Mouse (Mus musculus) lung, embryonic 14.5 days (tissue): ENCODE results near the gene Utp6. TPM values are rescaled to one million over a fixed set of nuclear protein-coding genes. Genes with fewer than 3 reads are reported as not detected.

ENCODE experiments used
- ATAC-seq: fragments of 200-750 bp; cut with Nextera tagmentation; 2 replicates; pipeline ENCODE4 v1.8.0; 2017; ENCODE audit warnings: mild to moderate bottlenecking, moderate TSS enrichment, moderate library complexity; ENCODE audit not compliant: insufficient read depth
- DNase-seq: peaks from one replicate; pipeline ENCODE4 v3.0.0-alpha.2; 2015
- H3K27ac ChIP-seq: fragments of 300-500 bp; sonication (generic); 2 replicates; pipeline ENCODE4 v1.5.1; 2014; ENCODE audit warnings: low read depth, mild to moderate bottlenecking, moderate library complexity
- H3K27me3 ChIP-seq: fragments of 300-500 bp; sonication (generic); 2 replicates; pipeline ENCODE4 v1.6.1; 2014; ENCODE audit warnings: low read length, control low read depth; ENCODE audit not compliant: insufficient read depth
- H3K36me3 ChIP-seq: fragments of 300-500 bp; sonication (generic); 2 replicates; pipeline ENCODE4 v1.6.1; 2014; ENCODE audit warnings: control low read depth; ENCODE audit not compliant: insufficient read depth
- H3K4me1 ChIP-seq: fragments of 300-500 bp; sonication (generic); 2 replicates; pipeline ENCODE4 v1.6.1; 2014; ENCODE audit warnings: antibody characterized with exemption, control low read depth; ENCODE audit not compliant: insufficient read depth
- H3K4me2 ChIP-seq: fragments of 300-500 bp; sonication (generic); 2 replicates; pipeline ENCODE4 v1.6.1; 2014; ENCODE audit warnings: mild to moderate bottlenecking
- H3K4me3 ChIP-seq: fragments of 300-500 bp; sonication (generic); 2 replicates; pipeline ENCODE4 v1.5.1; 2014; ENCODE audit warnings: low read depth, low read length
- H3K9ac ChIP-seq: fragments of 300-500 bp; sonication (generic); 2 replicates; pipeline ENCODE4 v1.6.1; 2014
- H3K9me3 ChIP-seq: fragments of 300-500 bp; sonication (generic); 2 replicates; pipeline ENCODE4 v1.6.1; 2016; ENCODE audit warnings: low read depth, low read length, control low read depth
- CTCF ChIP-seq: IDR thresholded peaks from 2 replicates; pipeline ENCODE4 v1.5.1; 2016; ENCODE audit warnings: antibody characterized with exemption, low read depth
- WGBS: fragments of 180-500 bp; shearing (Covaris S2); extraction: QIAGEN DNeasy Blood & Tissue Kit; methylation state at CpG from one replicate; pipeline ENCODE4 v1.1.7; 2014; 5-methylcytosine and 5-hydroxymethylcytosine counted together
- polyA plus RNA-seq: library from polyadenylated mRNA; unstranded; fragments of >200 nt; fragmentation: Nextera tagmentation; extraction: Ambion mirVana; gene quantifications from 2 replicates; pipeline ENCODE4 v1.2.1, GENCODE M21; 2014

Gene Utp6
- polyA plus RNA-seq, 1 experiment from 2014 or later = 62.4 TPM

DNA sequence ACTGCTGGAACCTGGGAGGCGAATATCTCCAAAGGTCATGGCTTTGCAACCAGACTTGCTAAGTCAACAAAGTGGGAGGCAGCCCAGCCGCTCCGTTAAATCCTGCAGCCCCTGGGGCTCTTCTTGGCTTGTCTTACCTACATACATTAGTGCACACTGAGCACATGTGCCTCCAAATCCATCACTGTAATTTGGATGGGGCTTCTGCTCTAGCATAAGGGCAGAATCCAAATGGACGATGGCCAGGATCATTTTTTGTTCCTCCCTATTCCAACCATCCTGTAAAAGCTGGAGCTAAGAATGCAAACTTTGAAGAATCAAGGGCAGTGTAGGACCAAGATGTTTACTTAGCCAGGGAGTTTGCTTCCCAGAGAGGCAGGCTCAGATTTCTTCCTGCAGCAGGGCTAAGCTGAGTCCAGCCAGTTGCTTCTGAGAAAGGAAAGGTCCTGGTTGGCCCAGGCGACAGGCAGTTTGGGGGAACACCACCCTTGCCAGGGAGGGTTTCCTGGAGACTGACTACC, 41.6 kb downstream of the Utp6 start:
- no peak for TF ChIP-seq CTCF
- Histone ChIP-seq H3K27ac (no peak overlapping the region), H3K4me3 (no peak overlapping the region)

GRCm38 (mm10) chr11:79919685-79920504, 42.3 kb downstream of the Utp6 start:
- Histone ChIP-seq H3K4me2 (peak overlapping the region; percentile 39), H3K27ac (no peak overlapping the region), H3K9ac (no peak overlapping the region), H3K36me3 (no peaks in the 10 kb centered on the region), H3K9me3 (no peaks in the 10 kb centered on the region), H3K27me3 (no peaks in the 10 kb centered on the region), H3K4me1 (no peaks in the 10 kb centered on the region), H3K4me3 (no peak overlapping the region)
- DNase-seq (peak; percentile 95), ATAC-seq (peak; percentile 64)
- 12% methylated on average over 13 of the region's 13 CpGs for WGBS
- TF ChIP-seq CTCF = peak; percentile 97

More for the DNA sequence above, 41.6 kb downstream of the Utp6 start:
- H3K36me3 ChIP-seq = no peaks in the 10 kb centered on the region
- ATAC-seq = peak; percentile 48; the same call in 1 of the 2 replicates
- WGBS = 28% methylated on average over 5 of the region's 5 CpGs
- no peaks in the 10 kb centered on the region for H3K4me1 ChIP-seq
- no peaks in the 10 kb centered on the region for H3K27me3 ChIP-seq
- H3K9me3 ChIP-seq = no peaks in the 10 kb centered on the region
- H3K4me2 ChIP-seq = peak overlapping the region; percentile 39
- DNase-seq = peak; percentile 31
- H3K9ac ChIP-seq = no peak overlapping the region

GRCm38 (mm10) chr11:79915696-79916349, 46.4 kb downstream of the Utp6 start:
- Histone ChIP-seq H3K4me3 (no peak overlapping the region), H3K27ac (no peak overlapping the region), H3K36me3 (no peaks in the 10 kb centered on the region), H3K9me3 (no peaks in the 10 kb centered on the region), H3K27me3 (no peaks in the 10 kb centered on the region), H3K9ac (no peak overlapping the region), H3K4me2 (no peak overlapping the region), H3K4me1 (no peaks in the 10 kb centered on the region)
- 50% methylated on average over 9 of the region's 9 CpGs for WGBS
- ATAC-seq = no peak
- no peak for TF ChIP-seq CTCF
- DNase-seq = peak; percentile 29

GRCm38 (mm10) chr11:79908600-79909483, 53.3 kb downstream of the Utp6 start:
- peak; percentile 56 for ATAC-seq
- no peak overlapping the region for H3K27ac ChIP-seq
- DNase-seq = peak; percentile 71

DNA sequence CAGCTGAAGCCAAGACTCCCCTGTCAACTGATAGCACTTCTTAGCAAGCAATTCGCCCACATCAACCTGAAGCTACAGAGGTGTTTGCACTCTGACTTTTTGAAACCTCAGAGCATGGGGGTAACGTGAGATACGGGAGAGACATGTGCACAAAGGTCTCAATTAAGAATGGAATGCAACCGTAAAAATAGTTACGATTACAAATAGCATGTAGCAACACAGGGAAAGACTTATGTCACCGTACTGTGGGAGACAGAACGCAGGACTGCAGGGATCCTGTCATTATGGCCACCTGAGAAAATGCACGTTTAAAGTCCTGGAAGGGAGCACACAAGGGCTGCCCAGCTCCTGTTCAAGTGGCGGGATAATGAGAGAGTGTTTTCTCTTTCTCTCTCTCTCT, 55.3 kb downstream of the Utp6 start:
- Histone ChIP-seq H3K4me3 (no peak overlapping the region), H3K4me2 (no peak overlapping the region), H3K27ac (no peak overlapping the region), H3K4me1 (0 out of 2 replicates have a peak, but pooled peaks cover 3% of the 10 kb centered on the region), H3K36me3 (no peaks in the 10 kb centered on the region), H3K9me3 (no peaks in the 10 kb centered on the region), H3K9ac (no peak overlapping the region), H3K27me3 (no peaks in the 10 kb centered on the region)
- WGBS = 61% methylated on average over 9 of the region's 9 CpGs
- no peak for TF ChIP-seq CTCF
- ATAC-seq = no peak
- no peak for DNase-seq

More at GRCm38 (mm10) chr11:79908600-79909483, 53.3 kb downstream of the Utp6 start:
- H3K4me1 ChIP-seq = 0 out of 2 replicates have a peak, but pooled peaks cover 3% of the 10 kb centered on the region
- TF ChIP-seq CTCF = no peak
- H3K9me3 ChIP-seq = no peaks in the 10 kb centered on the region
- 51% methylated on average over 14 of the region's 14 CpGs for WGBS
- H3K9ac ChIP-seq = no peak overlapping the region
- no peaks in the 10 kb centered on the region for H3K36me3 ChIP-seq
- no peaks in the 10 kb centered on the region for H3K27me3 ChIP-seq
- no peak overlapping the region for H3K4me3 ChIP-seq
- H3K4me2 ChIP-seq = no peak overlapping the region

- no peaks in the 10 kb centered on the region for H3K4me1 ChIP-seq
- no peaks in the 10 kb centered on the region for H3K36me3 ChIP-seq
- no peak overlapping the region for H3K4me2 ChIP-seq
- no peak overlapping the region for H3K27ac ChIP-seq
- no peaks in the 10 kb centered on the region for H3K27me3 ChIP-seq
- WGBS = 69% methylated on average over 6 of the region's 6 CpGs
- no peaks in the 10 kb centered on the region for H3K9me3 ChIP-seq
- H3K4me3 ChIP-seq = no peak overlapping the region
- no peak for DNase-seq
- no peak for ATAC-seq
- no peak for TF ChIP-seq CTCF
- H3K9ac ChIP-seq = no peak overlapping the region
Observed at GRCm38 (mm10) chr11:79902881-79903481, 59.2 kb downstream of the Utp6 start.
